Mouse (Mus musculus): Measurements from ENCODE around the gene Arhgef1. TPM values are rescaled to one million over a fixed set of nuclear protein-coding genes. Genes with fewer than 3 reads are reported as not detected.

The Arhgef1 gene
- polyA plus RNA-seq, 1 experiment from 2014 or later, result 122 TPM

GRCm38 (mm10) chr7:24907211-24907748, 4.6 kb downstream of the Arhgef1 start:
- Histone ChIP-seq H3K9me3 (no peaks in the 10 kb centered on the region), H3K9ac (peak overlapping the region; percentile 36; the same call in 1 of the 2 replicates), H3K4me1 (peaks cover 47% of the 10 kb centered on the region), H3K4me3 (peak overlapping the region; percentile 21; the same call in 1 of the 2 replicates), H3K27me3 (no peaks in the 10 kb centered on the region), H3K36me3 (peaks cover 36% of the 10 kb centered on the region), H3K27ac (peak overlapping the region; percentile 87), H3K4me2 (peak overlapping the region; percentile 32)
- peak; percentile 57 for ATAC-seq (ENCODE audit: insufficient number of reproducible peaks, low FRiP score, low TSS enrichment, low read depth)
- 17% methylated on average over 13 of the region's 13 CpGs for WGBS

- Histone ChIP-seq H3K4me1 (peaks cover 9% of the 10 kb centered on the region), H3K27ac (no peak overlapping the region), H3K36me3 (peaks cover 60% of the 10 kb centered on the region), H3K4me3 (no peak overlapping the region), H3K4me2 (no peak overlapping the region), H3K9ac (no peak overlapping the region), H3K9me3 (no peaks in the 10 kb centered on the region), H3K27me3 (no peaks in the 10 kb centered on the region)
- ATAC-seq (ENCODE audit: insufficient number of reproducible peaks, low FRiP score, low TSS enrichment, low read depth), result no peak
- 95% methylated on average over 14 of the region's 14 CpGs for WGBS
These were observed 9.8 kb downstream of the Arhgef1 start for GRCm38 (mm10) chr7:24912480-24912879.

GRCm38 (mm10) chr7:24918763-24919323, 16.1 kb downstream of the Arhgef1 start:
- Histone ChIP-seq H3K4me3 (no peak overlapping the region), H3K36me3 (peaks cover 73% of the 10 kb centered on the region), H3K4me2 (no peak overlapping the region), H3K27me3 (no peaks in the 10 kb centered on the region), H3K9ac (no peak overlapping the region), H3K27ac (no peak overlapping the region), H3K4me1 (no peaks in the 10 kb centered on the region), H3K9me3 (no peaks in the 10 kb centered on the region)
- 91% methylated on average over 20 of the region's 20 CpGs for WGBS
- peak; percentile 28; the same call in 1 of the 2 replicates for ATAC-seq (ENCODE audit: insufficient number of reproducible peaks, low FRiP score, low TSS enrichment, low read depth)

GRCm38 (mm10) chr7:24919728-24920127, 17.0 kb downstream of the Arhgef1 start:
- H3K36me3 ChIP-seq, result peaks cover 82% of the 10 kb centered on the region
- H3K4me2 ChIP-seq, result no peak overlapping the region
- H3K4me1 ChIP-seq, result no peaks in the 10 kb centered on the region
- H3K9ac ChIP-seq, result no peak overlapping the region
- ATAC-seq (ENCODE audit: insufficient number of reproducible peaks, low FRiP score, low TSS enrichment, low read depth), result no peak
- no peaks in the 10 kb centered on the region for H3K27me3 ChIP-seq
- H3K9me3 ChIP-seq, result no peaks in the 10 kb centered on the region
- no peak overlapping the region for H3K27ac ChIP-seq
- no peak overlapping the region for H3K4me3 ChIP-seq
- 85% methylated on average over 9 of the region's 9 CpGs for WGBS

- no peaks in the 10 kb centered on the region for H3K9me3 ChIP-seq
- H3K36me3 ChIP-seq, result peaks cover 23% of the 10 kb centered on the region
- peaks cover 83% of the 10 kb centered on the region for H3K27me3 ChIP-seq
- H3K9ac ChIP-seq, result no peak overlapping the region
- 59% methylated on average over 6 of the region's 6 CpGs for WGBS
- H3K27ac ChIP-seq, result no peak overlapping the region
- H3K4me1 ChIP-seq, result peaks cover 10% of the 10 kb centered on the region
- no peak for ATAC-seq (ENCODE audit: insufficient number of reproducible peaks, low FRiP score, low TSS enrichment, low read depth)
- H3K4me3 ChIP-seq, result no peak overlapping the region
- no peak overlapping the region for H3K4me2 ChIP-seq
These were observed 27.8 kb downstream of the Arhgef1 start for GRCm38 (mm10) chr7:24930475-24930874.

- H3K27ac ChIP-seq, result no peak overlapping the region
These were observed 28.9 kb downstream of the Arhgef1 start for GRCm38 (mm10) chr7:24931651-24932050.

GRCm38 (mm10) chr7:24943641-24944040, 40.9 kb downstream of the Arhgef1 start:
- no peak overlapping the region for H3K9ac ChIP-seq
- H3K9me3 ChIP-seq, result no peaks in the 10 kb centered on the region
- no peak overlapping the region for H3K27ac ChIP-seq
- ATAC-seq (ENCODE audit: insufficient number of reproducible peaks, low FRiP score, low TSS enrichment, low read depth), result no peak
- H3K27me3 ChIP-seq, result peaks cover 100% of the 10 kb centered on the region
- WGBS, result 2% methylated on average over 6 of the region's 6 CpGs
- H3K36me3 ChIP-seq, result no peaks in the 10 kb centered on the region
- H3K4me1 ChIP-seq, result peaks cover 11% of the 10 kb centered on the region
- H3K4me3 ChIP-seq, result no peak overlapping the region
- no peak overlapping the region for H3K4me2 ChIP-seq

More at GRCm38 (mm10) chr7:24931651-24932050, 28.9 kb downstream of the Arhgef1 start:
- ATAC-seq (ENCODE audit: insufficient number of reproducible peaks, low FRiP score, low TSS enrichment, low read depth), result no peak
- peaks cover 95% of the 10 kb centered on the region for H3K27me3 ChIP-seq
- peaks cover 10% of the 10 kb centered on the region for H3K4me1 ChIP-seq
- no peak overlapping the region for H3K4me2 ChIP-seq
- peaks cover 11% of the 10 kb centered on the region for H3K36me3 ChIP-seq
- WGBS, result 3% methylated on average over 15 of the region's 15 CpGs
- H3K9me3 ChIP-seq, result no peaks in the 10 kb centered on the region
- no peak overlapping the region for H3K4me3 ChIP-seq
- H3K9ac ChIP-seq, result no peak overlapping the region

- Histone ChIP-seq H3K27me3 (peaks cover 100% of the 10 kb centered on the region), H3K4me2 (peak within 1 kb of the TSS; percentile 79), H3K4me1 (peaks cover 11% of the 10 kb centered on the region), H3K36me3 (no peaks in the 10 kb centered on the region), H3K9ac (peak within 1 kb of the TSS; percentile 14; the same call in 1 of the 2 replicates), H3K27ac (no peak within 1 kb of the TSS), H3K9me3 (no peaks in the 10 kb centered on the region), H3K4me3 (peak within 1 kb of the TSS; percentile 41)
- ATAC-seq (ENCODE audit: insufficient number of reproducible peaks, low FRiP score, low TSS enrichment, low read depth), result no peak
- 1% methylated on average over 69 of the region's 72 CpGs for WGBS
These were observed 41.7 kb downstream of the Arhgef1 start, which contains the start of gene Gm4881 for GRCm38 (mm10) chr7:24944257-24944950. Gene Gm4881, minus strand, starts transcription at chr7:24944494.

- H3K4me3 ChIP-seq, result no peak overlapping the region
- peaks cover 100% of the 10 kb centered on the region for H3K27me3 ChIP-seq
- 3% methylated on average over 7 of the region's 7 CpGs for WGBS
- no peaks in the 10 kb centered on the region for H3K36me3 ChIP-seq
- no peak overlapping the region for H3K4me2 ChIP-seq
- no peak overlapping the region for H3K9ac ChIP-seq
- H3K27ac ChIP-seq, result no peak overlapping the region
- H3K4me1 ChIP-seq, result peaks cover 15% of the 10 kb centered on the region
- ATAC-seq (ENCODE audit: insufficient number of reproducible peaks, low FRiP score, low TSS enrichment, low read depth), result no peak
- no peaks in the 10 kb centered on the region for H3K9me3 ChIP-seq
These were observed 44.8 kb downstream of the Arhgef1 start for GRCm38 (mm10) chr7:24947316-24948048.

GRCm38 (mm10) chr7:24948774-24949173, 46.1 kb downstream of the Arhgef1 start:
- H3K9ac ChIP-seq, result no peak overlapping the region

GRCm38 (mm10) chr7:24949958-24950623, 47.4 kb downstream of the Arhgef1 start:
- peaks cover 99% of the 10 kb centered on the region for H3K27me3 ChIP-seq
- ATAC-seq (ENCODE audit: insufficient number of reproducible peaks, low FRiP score, low TSS enrichment, low read depth), result no peak
- no peak overlapping the region for H3K9ac ChIP-seq
- no peaks in the 10 kb centered on the region for H3K9me3 ChIP-seq
- WGBS, result 2% methylated on average over 8 of the region's 8 CpGs
- H3K4me2 ChIP-seq, result no peak overlapping the region
- no peak overlapping the region for H3K4me3 ChIP-seq
- no peak overlapping the region for H3K27ac ChIP-seq
- no peaks in the 10 kb centered on the region for H3K36me3 ChIP-seq
- H3K4me1 ChIP-seq, result peaks cover 16% of the 10 kb centered on the region

More at GRCm38 (mm10) chr7:24948774-24949173, 46.1 kb downstream of the Arhgef1 start:
- H3K4me1 ChIP-seq, result peaks cover 15% of the 10 kb centered on the region
- peaks cover 100% of the 10 kb centered on the region for H3K27me3 ChIP-seq
- H3K4me3 ChIP-seq, result no peak overlapping the region
- no peak overlapping the region for H3K4me2 ChIP-seq
- H3K36me3 ChIP-seq, result no peaks in the 10 kb centered on the region
- no peak overlapping the region for H3K27ac ChIP-seq
- no peak for ATAC-seq (ENCODE audit: insufficient number of reproducible peaks, low FRiP score, low TSS enrichment, low read depth)
- no peaks in the 10 kb centered on the region for H3K9me3 ChIP-seq
- WGBS, result 3% methylated on average over 29 of the region's 29 CpGs
